Comparison of ENCODE assay signal across 24 mouse cellular contexts in genomic region chr1:171535194-171535593, GRCm38 (mm10). TPM values are rescaled to one million over a fixed set of nuclear protein-coding genes. Genes with fewer than 3 reads are reported as not detected.
A peak's percentile ranks its signal among the peaks of the same experiment; 100 is the strongest.
DNase-seq lines count a peak whose midpoint lies in the region; ATAC-seq and TF ChIP-seq lines count a peak whose summit lies in the region.
"Had no signal": no experiment of that assay in that cellular context is flagged by ENCODE, and none has a peak within 500 bp of the region (broad histone marks: within the 10 kb centered on the region; RNA-seq: fewer than 3 reads in every experiment).

Itln1 (minus strand) TSS chr1:171535294.

- H3K27me3 ChIP-seq in embryonic facial prominence, embryonic 14.5 days (replicated peaks; ENCODE audit: control insufficient read depth, insufficient read depth, low read length): no peaks in the 10 kb centered on the region
- no peaks in the 10 kb centered on the region for H3K27me3 ChIP-seq in embryonic facial prominence, embryonic 10.5 days (replicated peaks; ENCODE audit: low read depth, poor library complexity, severe bottlenecking)
- H3K27me3 ChIP-seq in small intestine, adult 2 months (ENCODE audit: control insufficient read depth, insufficient read depth, low read length): no peaks in the 10 kb centered on the region
- H3K27me3 ChIP-seq: CH12.LX, Patski had no signal

- H3K4me3 ChIP-seq in embryonic facial prominence, embryonic 14.5 days (ENCODE audit: low read depth, low read length): no peak within 1 kb of the TSS
- H3K4me3 ChIP-seq in embryonic facial prominence, embryonic 10.5 days: no peak within 1 kb of the TSS
- H3K4me3 ChIP-seq in small intestine, adult 2 months (ENCODE audit: low read depth, low read length): no peak within 1 kb of the TSS

- no peak within 1 kb of the TSS for H3K4me2 ChIP-seq in embryonic facial prominence, embryonic 14.5 days (ENCODE audit: low read depth, low read length)

- WGBS in embryonic facial prominence, embryonic 14.5 days: 97% methylated on average over 1 of the region's 1 CpGs
- WGBS in embryonic facial prominence, embryonic 10.5 days: 96% methylated on average over 1 of the region's 1 CpGs
- WGBS in large intestine, adult 2 months: 56% methylated on average over 1 of the region's 1 CpGs
- 78% methylated on average over 1 of the region's 1 CpGs for WGBS in small intestine, adult 2 months

- TF ChIP-seq POLR2A in brain, embryonic 14.5 days (IDR thresholded peaks at IDR 0.05; ENCODE audit: borderline replicate concordance, extremely low read depth, insufficient read depth, insufficient read length, poor library complexity, severe bottlenecking): no peak
- TF ChIP-seq POLR2A in small intestine, adult 2 months (IDR thresholded peaks at IDR 0.05; ENCODE audit: low read depth, low read length): no peak

- no peaks in the 10 kb centered on the region for H3K4me1 ChIP-seq in embryonic facial prominence, embryonic 14.5 days (ENCODE audit: control insufficient read depth, insufficient read depth, low read length)
- no peaks in the 10 kb centered on the region for H3K4me1 ChIP-seq in embryonic facial prominence, embryonic 10.5 days
- no peaks in the 10 kb centered on the region; the same call in 1 of the 2 replicates for H3K4me1 ChIP-seq in small intestine, adult 2 months (ENCODE audit: control insufficient read depth, insufficient read depth, insufficient read length, low read length)

- TF ChIP-seq CTCF in brain, embryonic 14.5 days (IDR thresholded peaks at IDR 0.05; ENCODE audit: borderline replicate concordance, extremely low read depth, insufficient read depth, insufficient read length): no peak
- TF ChIP-seq CTCF in small intestine, adult 2 months (IDR thresholded peaks at IDR 0.05; ENCODE audit: extremely low read depth, insufficient read length, insufficient replicate concordance, low read depth, low read length): no peak

- H3K9ac ChIP-seq in embryonic facial prominence, embryonic 14.5 days (ENCODE audit: low read depth, low read length): no peak within 1 kb of the TSS

- H3K9me3 ChIP-seq in embryonic facial prominence, embryonic 14.5 days (ENCODE audit: control insufficient read depth, low read length): peaks cover 10% of the 10 kb centered on the region; the same call in 1 of the 2 replicates
- H3K9me3 ChIP-seq in embryonic facial prominence, embryonic 10.5 days: peaks cover 17% of the 10 kb centered on the region

- no peaks in the 10 kb centered on the region for H3K36me3 ChIP-seq in embryonic facial prominence, embryonic 14.5 days (ENCODE audit: control insufficient read depth, insufficient read depth, low read length)
- no peaks in the 10 kb centered on the region for H3K36me3 ChIP-seq in embryonic facial prominence, embryonic 10.5 days (replicated peaks)
- no peaks in the 10 kb centered on the region for H3K36me3 ChIP-seq in small intestine, adult 2 months (ENCODE audit: control insufficient read depth, insufficient read depth, low read length)
- H3K36me3 ChIP-seq: G1E had no signal

- peak; percentile 5 for DNase-seq in embryonic facial prominence, embryonic 14.5 days (ENCODE audit: low spot score)
- DNase-seq in embryonic facial prominence, embryonic 10.5 days (ENCODE audit: low spot score): no peak
- DNase-seq in brain, embryonic 14.5 days (ENCODE audit: low read depth): peak; percentile 1
- peak; percentile 46 for DNase-seq in large intestine, adult 2 months (ENCODE audit: low read depth, low spot score)
- no peak for DNase-seq in lung, postnatal 10 days
- no peak for DNase-seq in spleen, adult 18-20 months
- no peak for DNase-seq in kidney, postnatal 4 days
- DNase-seq: adrenal gland, adult 2 months; adrenal gland, adult 8-10 months; adrenal gland, postnatal 10 days; adrenal gland, postnatal 14 days; adrenal gland, postnatal 25 days; adrenal gland, postnatal 36 days; B cell, adult 2 months; cerebellum, adult 11 months; cerebellum, adult 11-12 months; cerebellum, adult 18-20 months had no signal

- H3K27ac ChIP-seq in embryonic facial prominence, embryonic 14.5 days (replicated peaks; ENCODE audit: low read depth, low read length): no peak within 1 kb of the TSS
- no peak within 1 kb of the TSS for H3K27ac ChIP-seq in embryonic facial prominence, embryonic 10.5 days (replicated peaks)
- H3K27ac ChIP-seq in small intestine, adult 2 months (ENCODE audit: insufficient read depth, low read depth, low read length): no peak within 1 kb of the TSS

- no peak for ATAC-seq in embryonic facial prominence, embryonic 14.5 days (ENCODE audit: low read depth)
- ATAC-seq: activated CD4-positive, CD25-positive, alpha-beta regulatory T cell, adult 4 months; CD4-positive, CD25-positive, alpha-beta regulatory T cell, adult 4 months; Patski had no signal

RNA-seq across cellular contexts. Expression of gene Itln1, which starts in this region (rescaled TPM):
- not detected in 2 replicates for polyA plus RNA-seq in embryonic facial prominence, embryonic 14.5 days (2014; fragmentation: Nextera tagmentation; extraction: Ambion mirVana)
- not detected in 2 replicates for polyA plus RNA-seq in embryonic facial prominence, embryonic 10.5 days (2016; fragmentation: Nextera tagmentation; extraction: Ambion mirVana)
- polyA plus RNA-seq in brain, embryonic 14.5 days (2012; rRNA removed): 0.08 TPM in 1 of 2 replicates, not detected in the other
- 2,801 and 3,610 TPM in 2 replicates for polyA plus RNA-seq in large intestine, adult 2 months (2012; rRNA removed)
- 566 and 2,950 TPM in 2 replicates for polyA plus RNA-seq in small intestine, adult 2 months (2012; rRNA removed)
- polyA plus RNA-seq: activated CD4-positive, CD25-positive, alpha-beta regulatory T cell, adult 4 months; adrenal gland, adult 2 months; C2C12; CD4-positive, CD25-positive, alpha-beta regulatory T cell, adult 4 months; G1E had no signal

Comparison
In these comparisons a context has a peak if more than half of its experiments do, and no peak if none do; other contexts are left out.
1. RNA of gene Itln1 (polyA plus RNA-seq): 2,801 to 3,610 TPM in large intestine, adult 2 months and 566 to 2,950 TPM in small intestine, adult 2 months; 0.08 TPM in brain, embryonic 14.5 days, not detected in embryonic facial prominence, embryonic 14.5 days and not detected in embryonic facial prominence, embryonic 10.5 days; every median in the first group is over 100 times any median in the second.
2. Peak in DNase-seq in embryonic facial prominence, embryonic 14.5 days; RNA of the gene not detected or under 1 TPM.
3. Peak in DNase-seq in brain, embryonic 14.5 days; RNA of the gene not detected or under 1 TPM.